Mouse (Mus musculus) cerebellum, adult 9-11 months (tissue): ENCODE measurements around the gene Camta2.

Experiments
- DNase-seq: peaks from one replicate; pipeline ENCODE4 v3.0.0; 2022

Camta2 gene

DNA sequence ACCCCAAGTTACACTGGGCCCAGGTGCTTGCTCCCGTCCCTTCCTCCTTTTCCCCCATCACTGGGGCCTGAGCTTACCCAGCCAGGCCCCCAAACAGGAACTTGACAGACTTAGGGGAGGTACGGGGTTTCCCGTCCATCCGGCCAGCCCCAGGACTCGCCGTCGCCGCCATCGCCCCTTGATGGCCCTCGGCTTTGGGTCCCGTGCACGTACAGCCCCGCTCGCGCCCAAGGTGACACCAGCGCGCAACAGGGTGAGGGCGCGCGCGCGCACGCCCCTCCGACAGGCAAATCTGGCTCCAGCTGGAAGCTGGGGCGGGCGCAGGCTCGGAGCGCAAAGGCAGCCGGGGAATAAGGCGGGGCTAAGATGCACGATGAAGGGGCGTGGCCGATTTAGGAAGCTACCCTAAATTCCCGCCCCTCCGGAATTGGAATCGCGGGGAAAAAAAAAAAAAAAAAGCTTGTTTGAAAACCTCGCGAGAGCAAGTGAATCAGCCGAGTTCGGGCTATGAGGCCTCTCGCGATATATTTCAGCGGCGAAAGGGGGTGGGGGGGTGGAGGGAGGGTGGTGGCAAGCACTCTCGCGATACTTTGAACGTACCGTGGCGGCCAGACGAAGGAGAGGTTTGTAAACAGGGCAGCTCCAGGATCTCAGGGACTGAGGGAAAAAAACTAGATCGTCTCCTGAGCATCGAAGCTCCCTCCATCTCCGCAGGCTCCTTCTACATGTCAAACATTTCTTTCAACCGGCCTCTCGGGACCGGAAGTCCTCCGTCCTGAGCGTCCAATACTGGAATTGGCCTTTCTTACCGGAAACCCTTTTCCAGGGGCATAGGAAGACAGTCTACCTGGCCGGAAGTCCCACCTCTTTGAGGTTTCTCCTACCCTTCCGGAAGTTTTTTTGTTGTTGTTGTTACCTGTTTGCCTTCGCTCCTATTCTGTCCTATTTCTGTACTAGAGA is 40.9 kb downstream of the Camta2 start, which contains the start of the genes Rnf167 and Slc25a11:
Gene Rnf167 (plus strand): TSS at position 545 of the 960 bp plus-strand sequence.
Gene Slc25a11 (minus strand): TSS at position 789 of the 960 bp plus-strand sequence.
- peak; percentile 99 for DNase-seq

DNA sequence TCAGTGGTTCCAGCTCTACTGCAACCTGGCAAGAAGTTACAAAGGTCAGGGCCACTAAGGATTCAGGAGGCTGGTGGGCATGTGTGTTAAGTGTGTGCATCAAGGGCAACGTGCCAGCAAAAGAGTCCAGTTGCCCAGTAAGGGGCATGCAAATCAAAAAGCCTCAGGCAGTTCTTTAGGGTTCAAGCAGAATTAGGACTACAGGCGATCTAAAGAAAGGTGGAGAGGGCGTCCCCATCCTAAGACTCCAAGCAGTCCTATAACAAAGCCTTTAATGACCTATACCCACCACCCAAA is 41.7 kb downstream of the Camta2 start:
- DNase-seq = peak; percentile 77

DNA sequence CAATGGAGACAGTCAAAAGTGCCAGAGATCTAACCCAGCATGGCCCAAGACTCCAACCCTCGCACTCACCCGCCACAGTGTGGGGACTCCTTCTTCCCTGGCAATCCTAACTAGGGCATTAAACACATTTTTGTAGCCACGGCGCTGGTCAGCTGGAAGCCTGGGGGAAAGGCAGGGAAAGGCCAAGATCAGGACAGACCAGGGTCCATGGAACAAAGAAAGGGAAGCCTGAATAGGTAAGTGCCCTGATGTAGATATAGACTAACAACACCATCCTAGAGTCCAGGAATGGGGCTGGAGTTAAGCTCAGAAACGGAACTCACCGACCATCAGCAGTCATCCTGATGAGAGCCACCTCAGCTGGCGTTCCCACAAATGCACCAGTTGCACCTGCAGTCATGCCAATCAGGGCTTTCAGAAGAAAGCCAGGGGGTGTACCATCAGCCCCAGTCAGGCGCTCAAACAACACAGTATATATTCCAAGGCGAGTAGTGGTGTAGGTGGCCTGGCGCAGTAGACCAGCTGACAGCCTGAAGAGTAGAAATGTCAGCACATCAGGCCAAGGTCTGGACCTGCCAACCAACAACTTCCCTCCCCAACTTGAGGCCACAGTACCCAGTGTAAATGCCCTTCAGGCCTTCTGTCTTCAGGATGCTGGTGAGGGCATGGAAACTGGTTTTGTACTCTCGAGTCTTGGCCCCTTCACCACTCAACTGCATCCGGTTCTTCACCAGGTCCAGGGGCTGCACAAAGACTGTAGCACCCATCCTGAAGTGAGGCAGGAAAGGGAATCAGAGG is 42.2 kb downstream of the Camta2 start:
- DNase-seq = peak; percentile 60

DNA sequence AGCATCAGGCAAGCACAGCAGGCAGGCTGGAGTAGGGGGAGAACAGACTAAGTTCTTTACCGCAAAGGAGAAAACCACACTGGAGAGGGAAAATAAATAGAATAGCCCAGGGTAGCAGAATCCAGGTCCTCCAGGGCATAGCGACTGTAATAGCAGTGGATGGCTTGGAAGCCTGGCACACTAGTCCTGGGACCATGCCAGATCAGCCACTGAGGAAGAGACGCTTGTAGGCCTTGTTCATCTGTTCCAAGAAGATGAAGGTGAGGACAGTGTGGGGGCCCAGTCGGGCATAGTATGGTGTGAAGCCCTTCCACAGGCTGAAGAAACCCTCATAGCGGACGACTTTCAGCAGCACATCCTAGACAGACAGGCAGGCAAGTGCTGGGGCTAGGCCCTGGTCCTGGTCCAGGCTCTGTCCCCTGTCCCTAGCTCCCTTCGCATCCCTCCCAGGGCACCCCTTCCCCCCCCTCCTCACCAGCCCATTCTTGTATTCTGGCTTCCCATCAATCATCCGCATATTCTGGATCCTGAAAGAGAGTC is 43.3 kb downstream of the Camta2 start:
- DNase-seq = peak; percentile 59

DNA sequence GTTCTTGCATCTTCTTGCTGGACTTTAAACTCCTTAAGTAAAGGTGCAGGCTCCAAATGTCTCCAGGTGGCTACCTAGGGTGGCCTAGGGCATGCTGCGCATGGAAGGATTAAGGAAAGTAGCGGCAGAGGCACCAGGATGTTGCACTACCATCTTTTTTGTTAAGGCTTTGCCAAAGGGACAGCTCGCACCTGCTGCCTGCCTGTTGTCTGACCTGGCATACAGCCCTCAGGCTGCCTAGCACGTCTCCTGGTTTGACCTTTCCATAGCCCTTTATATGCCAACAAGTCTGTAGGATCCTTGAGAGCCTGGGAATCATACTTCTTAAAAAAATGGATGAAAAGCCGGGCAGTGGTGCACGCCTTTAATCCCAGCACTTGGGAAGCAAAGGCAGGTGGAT is 44.9 kb downstream of the Camta2 start:
- no peak for DNase-seq

DNA sequence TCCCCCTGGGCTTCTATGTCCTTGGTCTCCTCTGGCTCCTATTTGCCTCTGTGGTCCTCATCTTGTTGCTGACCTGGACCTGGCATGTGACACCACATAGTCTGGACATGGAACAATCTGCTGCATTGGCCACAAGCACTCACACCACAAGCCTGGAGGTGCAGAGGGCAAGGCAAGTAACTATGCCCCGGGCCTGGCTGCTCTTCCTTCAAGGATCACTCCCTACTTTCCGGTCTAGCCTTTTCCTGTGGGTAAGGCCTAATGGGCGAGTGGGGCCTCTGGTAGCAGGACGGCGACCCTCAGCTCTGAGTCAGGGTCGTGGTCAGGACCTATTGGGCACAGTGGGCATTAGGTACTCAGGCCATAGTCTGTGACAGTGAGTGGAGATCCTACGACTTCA is 46.7 kb downstream of the Camta2 start:
- no peak for DNase-seq

DNA sequence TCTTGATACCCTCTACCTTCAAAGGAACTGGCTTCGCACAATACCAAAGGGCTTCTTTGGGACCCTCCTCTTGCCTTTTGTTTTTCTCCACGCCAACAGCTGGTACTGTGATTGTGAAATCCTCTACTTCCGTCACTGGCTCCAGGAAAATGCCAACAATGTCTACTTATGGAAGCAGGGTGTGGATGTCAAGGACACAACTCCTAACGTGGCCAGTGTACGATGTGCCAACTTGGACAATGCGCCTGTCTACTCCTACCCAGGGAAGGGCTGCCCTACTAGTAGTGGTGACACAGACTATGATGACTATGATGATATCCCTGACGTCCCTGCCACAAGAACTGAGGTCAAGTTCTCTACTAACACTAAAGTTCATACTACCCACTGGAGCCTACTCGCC is 47.9 kb downstream of the Camta2 start:
- DNase-seq = no peak

DNA sequence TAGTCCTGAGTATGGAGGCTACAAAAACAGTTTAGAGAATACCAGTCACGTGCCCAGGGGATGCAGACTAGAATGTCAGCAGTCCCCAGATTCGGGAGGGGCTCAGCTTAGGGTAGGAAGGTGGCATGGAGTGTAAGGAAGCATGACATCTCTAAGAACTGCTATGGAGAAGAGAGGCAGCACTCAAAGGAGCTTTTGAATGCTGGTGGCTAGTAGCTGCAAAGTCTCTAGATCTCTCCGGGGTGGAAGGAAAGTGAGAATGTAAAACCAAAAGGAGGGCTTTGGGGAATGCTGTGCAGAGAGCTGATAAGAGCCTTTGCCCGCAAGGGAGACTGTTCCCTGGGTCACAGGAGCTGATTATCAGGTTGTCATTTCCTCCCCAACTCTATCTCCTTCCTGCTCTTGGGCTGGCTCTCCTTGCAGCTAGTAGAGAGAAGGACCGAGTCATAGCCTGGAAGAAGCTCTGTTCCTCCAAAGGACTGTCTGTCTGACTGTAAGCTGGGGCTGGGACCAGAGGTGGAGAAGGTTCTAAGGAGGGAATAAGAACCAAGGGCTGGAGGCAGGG is 49.1 kb downstream of the Camta2 start, which contains the start of gene Gp1ba:
Gene Gp1ba (plus strand): TSS at position 409 of the 565 bp plus-strand sequence.
- no peak for DNase-seq

DNA sequence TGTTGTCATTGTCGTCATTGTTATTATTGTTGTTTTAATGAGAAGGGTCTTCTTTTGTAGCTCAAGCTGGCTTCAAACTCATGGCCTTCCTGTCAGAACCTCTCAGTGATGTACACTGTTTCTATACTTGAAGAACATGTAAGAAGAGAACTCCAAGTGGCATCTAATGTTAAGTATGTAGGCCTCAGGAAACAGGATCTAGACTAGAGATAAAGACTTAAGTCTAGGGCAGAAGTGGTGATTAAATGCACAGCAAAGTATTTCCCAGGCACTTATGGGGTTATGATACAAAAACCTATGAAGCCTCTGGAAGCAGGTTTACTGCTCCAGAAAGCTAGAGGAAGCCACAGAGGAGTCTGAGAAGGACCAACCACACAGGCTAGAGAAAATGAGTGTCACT is 49.6 kb downstream of the Camta2 start:
- no peak for DNase-seq

DNA sequence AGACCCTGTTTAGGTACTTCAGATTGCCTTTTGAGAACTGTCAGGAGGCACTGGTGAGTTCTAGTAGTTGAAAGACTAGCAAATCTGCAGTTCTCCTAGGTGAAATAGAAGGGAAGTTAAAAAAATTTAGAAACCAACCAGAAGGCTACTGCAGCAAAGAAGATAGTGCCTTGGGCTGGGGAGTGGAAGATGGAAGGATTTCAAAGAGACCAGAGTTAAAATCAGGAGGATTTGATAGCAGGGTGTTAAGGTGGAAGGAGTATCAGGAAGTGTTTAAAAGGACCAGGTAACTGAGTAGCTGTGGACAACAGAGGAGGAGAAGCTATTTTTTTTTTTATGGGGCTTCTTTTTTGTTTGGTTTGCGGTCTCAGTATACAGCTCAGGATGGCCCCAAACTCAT is 50.1 kb downstream of the Camta2 start:
- DNase-seq = no peak

DNA sequence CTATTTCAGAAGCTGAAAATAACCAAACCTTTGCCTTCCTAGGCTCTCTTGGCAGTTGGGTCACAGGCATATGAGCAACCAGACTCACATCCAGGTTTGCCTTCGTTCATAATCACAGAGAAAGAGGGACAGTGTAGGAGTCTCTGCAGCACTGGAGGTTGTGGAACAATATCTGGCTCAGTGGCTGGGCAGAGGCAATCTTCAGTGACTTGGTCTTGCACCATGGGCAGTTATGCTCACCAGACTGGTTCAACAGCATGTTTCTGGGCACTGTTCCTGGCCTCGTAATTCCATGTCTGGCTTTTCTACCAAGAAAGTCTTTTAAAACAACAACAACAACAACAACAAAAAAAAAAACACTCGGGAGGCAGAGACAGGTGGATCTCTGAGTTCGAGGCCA is 52.3 kb downstream of the Camta2 start:
- no peak for DNase-seq

DNA sequence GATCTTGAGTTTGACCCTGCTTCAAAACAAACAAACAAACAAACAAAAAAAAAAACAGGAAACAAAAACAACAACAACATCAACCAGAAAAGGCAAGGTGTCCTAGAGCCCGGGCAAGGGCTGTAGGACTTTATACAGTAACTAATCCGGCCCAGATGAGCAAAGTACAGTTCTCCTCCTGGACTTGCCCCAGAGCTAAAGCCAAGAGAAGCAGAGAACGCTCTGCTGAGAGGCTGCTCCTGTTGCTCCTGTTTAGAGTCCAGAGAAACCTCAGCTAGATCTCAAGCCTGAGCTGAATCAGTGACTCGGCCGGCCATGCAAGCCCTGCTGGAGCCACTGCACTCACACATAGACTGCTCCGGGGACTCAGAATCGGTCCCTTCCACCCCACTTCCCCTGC is 57.8 kb downstream of the Camta2 start:
- DNase-seq = no peak

DNA sequence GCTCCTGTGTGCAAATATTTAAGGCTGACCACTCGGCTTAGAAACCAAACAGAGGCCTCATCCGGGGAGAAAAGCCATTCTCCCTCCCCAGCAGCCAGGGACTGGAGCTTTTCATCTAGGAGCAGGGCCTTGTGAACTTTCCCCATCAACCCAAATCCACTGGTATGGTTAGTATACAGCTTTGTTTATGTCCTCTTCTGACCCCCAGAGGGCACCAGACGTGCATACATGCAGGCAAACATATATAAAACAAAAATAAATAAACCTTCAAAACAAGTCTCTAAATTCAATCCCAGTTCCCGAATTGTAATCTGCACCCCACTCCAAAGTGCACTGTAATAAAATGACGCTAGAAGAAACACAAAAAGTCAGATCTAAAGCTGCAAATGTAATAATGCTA is 58.3 kb downstream of the Camta2 start:
- no peak for DNase-seq

DNA sequence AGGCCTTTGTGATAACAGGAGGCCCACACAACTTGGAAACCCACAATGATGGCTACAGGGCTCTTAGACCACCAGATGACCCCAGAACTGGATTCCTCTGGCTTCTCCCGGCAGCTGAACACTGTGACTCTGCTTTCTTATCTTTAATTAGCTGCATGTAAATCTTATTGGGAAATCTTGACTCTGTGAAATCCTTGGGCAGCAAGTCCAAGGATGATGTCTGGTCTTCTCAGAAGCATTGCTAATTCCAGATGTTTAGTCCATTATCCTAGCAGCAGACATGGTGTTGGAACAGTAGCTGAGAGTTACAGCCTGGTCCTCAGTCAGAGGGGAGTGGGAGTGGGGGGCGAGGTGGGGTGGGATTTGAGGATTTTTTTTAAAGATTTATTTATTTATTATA is 59.5 kb downstream of the Camta2 start:
- no peak for DNase-seq

DNA sequence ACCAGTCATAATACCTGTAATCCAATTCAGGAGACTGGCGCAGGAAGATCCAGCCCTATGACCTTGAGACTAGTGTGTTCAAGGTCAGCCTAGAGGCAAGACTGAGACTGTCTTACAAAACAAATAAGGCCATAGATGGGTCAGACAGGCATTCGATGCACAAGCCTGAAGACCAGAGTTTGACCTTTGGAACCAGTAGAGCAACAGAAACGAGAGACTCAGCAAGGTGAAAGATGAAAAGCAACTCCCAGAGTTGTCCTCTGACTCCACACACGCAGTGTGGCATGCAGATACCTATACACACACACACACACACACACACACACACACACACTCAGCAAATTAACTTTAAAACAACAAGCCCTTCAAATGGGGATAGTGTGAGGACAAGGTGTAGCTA is 61.0 kb downstream of the Camta2 start:
- DNase-seq = no peak

DNA sequence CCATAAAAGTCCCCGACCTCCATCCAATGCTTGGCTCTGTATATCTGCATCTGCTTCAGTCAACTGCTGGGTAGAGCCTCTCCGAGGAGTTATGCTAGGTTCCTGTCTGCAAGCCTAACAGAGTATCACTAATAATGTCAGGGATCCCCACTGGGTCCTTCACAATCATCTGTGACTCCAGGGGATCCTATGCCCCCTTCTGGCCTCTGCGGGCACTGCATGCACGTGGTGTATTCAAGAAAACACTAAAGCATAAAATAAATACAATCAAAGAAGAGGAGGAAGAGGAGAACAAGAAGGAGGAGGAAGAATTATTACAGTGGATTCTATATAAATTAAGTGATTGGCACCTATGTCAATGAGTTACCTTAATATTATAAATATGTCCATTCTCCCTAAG is 62.4 kb downstream of the Camta2 start:
- no peak for DNase-seq

DNA sequence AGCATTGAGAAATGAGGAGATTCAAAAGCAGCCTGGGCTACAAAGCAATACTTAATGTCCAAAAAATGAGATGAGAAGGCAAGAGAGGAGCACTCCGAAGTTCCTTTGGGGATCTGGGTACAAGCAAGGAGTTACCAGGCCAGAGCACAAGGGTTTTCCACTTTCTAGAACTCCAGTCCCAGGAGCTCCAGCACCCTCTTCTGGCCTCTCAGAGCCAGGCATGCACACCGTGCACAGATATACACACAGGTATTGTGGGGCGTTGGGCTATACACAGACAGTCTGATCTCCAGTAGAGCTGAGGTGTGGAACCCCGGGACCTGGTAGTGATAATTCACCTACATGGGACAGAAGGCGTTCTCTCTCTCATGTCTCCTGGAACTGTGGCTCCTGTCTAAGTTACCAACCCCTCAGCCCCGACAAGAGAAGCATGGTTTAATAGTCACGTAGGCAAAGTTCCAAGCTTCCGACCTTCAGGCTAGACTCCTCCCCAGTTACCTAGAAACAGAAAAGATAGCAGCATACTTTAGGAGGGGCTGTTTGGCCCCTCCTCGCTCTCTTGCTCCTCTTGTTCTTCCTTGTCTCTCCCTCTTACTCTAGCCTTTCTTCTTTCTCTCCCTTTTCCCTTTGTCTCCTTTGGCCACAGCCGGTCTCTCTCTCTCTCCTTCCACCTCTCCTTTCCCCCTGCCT is 64.7 kb downstream of the Camta2 start:
- DNase-seq = no peak

DNA sequence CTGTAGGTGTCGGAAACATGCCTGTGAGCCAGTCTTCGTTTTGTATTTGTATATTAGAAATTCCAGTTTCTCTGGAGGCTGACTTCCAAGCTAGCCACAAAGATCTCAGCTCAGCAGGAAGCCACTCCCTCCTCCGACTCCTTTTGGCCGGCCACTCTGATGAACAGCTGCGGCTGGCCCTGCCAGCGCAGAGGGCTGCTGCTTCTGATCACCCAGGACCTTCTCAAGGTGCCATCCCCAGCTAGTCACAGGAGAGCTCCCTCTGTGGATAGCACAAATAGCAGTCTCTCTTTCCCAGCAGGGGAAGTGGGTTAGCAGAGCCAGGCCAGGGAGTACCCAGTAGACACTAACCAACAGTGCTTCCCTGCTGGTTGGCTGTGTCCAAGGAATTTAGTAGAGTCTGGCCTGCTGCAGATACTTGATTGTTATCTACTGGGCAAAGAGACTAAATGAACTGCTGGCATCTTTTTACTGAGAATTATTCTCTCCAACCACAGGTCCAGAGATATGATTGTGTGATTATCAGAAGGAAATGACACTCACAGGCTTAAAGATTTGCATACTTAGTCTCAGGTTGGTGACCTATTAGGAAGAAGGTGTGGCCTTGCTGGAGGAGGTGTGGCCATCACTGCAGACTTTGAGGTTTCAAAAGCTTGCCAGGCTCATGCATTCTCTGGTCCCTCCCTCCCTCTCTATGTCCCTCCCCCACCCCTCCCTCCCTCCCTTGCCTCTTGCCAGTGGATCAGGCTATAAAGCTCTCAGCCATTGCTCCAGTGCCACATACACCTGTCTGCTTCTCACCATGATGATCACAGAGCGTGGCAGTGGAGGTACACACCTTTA is 65.7 kb downstream of the Camta2 start:
- DNase-seq = no peak
